Mouse (Mus musculus): Measurements from ENCODE around the gene Heatr5a. TPM values are rescaled to one million over a fixed set of nuclear protein-coding genes. Genes with fewer than 3 reads are reported as not detected.
A peak's percentile ranks its signal among the peaks of the same experiment; 100 is the strongest.

Gene Heatr5a
- polyA plus RNA-seq, 1 experiment from 2014 or later, result 12.8 TPM

DNA sequence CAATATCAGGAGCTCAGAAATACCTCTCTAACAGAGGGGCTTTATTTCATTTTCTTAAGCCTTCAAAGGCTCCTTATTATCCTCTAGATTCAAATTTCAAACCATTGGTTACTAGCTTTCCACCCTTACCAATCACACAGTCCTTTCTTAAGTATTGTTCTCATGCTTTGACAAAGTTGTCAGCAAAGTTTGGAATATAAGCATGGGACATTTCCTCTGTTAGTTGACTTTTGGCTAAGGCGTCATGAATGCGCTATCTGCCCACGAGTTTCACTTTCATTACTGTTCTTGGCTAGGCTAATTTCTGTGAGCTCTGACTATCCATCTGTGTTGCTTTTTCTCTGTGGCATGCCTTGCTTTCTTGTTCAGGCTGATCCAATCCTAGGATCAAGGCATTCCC lies 31.6 kb upstream of the Heatr5a start:
- Histone ChIP-seq H3K4me1 (ENCODE audit: control insufficient read depth, insufficient read depth, low read length) (peaks cover 3% of the 10 kb centered on the region; the same call in 1 of the 2 replicates), H3K4me2 (ENCODE audit: low read depth, low read length) (no peak overlapping the region), H3K9ac (ENCODE audit: low read length) (no peak overlapping the region), H3K36me3 (ENCODE audit: control insufficient read depth, insufficient read depth, low read length) (no peaks in the 10 kb centered on the region), H3K27ac (ENCODE audit: low read length) (no peak overlapping the region), H3K9me3 (replicated peaks; ENCODE audit: control insufficient read depth, low read length) (no peaks in the 10 kb centered on the region), H3K27me3 (ENCODE audit: control insufficient read depth, insufficient read depth, low read length) (no peaks in the 10 kb centered on the region), H3K4me3 (replicated peaks; ENCODE audit: low read length) (no peak overlapping the region)
- WGBS, result 91% methylated on average over 3 of the region's 3 CpGs
- ATAC-seq (ENCODE audit: insufficient read depth, low FRiP score), result no peak

DNA sequence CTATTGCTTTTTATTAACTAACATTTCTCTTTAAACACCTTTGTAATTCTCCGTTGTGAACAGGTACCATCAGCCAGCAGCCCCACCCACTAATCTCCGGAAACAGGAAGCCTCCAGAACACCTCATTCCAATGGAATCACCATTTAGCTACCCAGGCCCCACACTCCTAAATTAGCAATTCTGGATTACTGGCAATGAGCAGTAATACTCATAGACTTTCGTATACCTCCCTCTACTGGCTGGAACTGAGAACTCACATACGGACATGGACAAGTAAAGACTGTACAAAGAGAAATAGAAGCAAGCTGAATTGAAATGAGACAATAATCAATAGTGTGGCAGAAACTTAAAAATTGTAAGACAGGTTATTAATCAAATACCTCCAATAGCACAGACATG lies 30.4 kb upstream of the Heatr5a start:
- H3K36me3 ChIP-seq (ENCODE audit: control insufficient read depth, insufficient read depth, low read length), result no peaks in the 10 kb centered on the region; the same call in 1 of the 2 replicates
- peak; percentile 20; the same call in 1 of the 2 replicates for ATAC-seq (ENCODE audit: insufficient read depth, low FRiP score)
- no peak overlapping the region for H3K4me3 ChIP-seq (replicated peaks; ENCODE audit: low read length)
- no peaks in the 10 kb centered on the region for H3K9me3 ChIP-seq (replicated peaks; ENCODE audit: control insufficient read depth, low read length)
- H3K4me1 ChIP-seq (ENCODE audit: control insufficient read depth, insufficient read depth, low read length), result peaks cover 3% of the 10 kb centered on the region; the same call in 1 of the 2 replicates
- 24% methylated on average over 4 of the region's 4 CpGs for WGBS
- H3K27ac ChIP-seq (ENCODE audit: low read length), result no peak overlapping the region
- H3K4me2 ChIP-seq (ENCODE audit: low read depth, low read length), result no peak overlapping the region
- no peak overlapping the region for H3K9ac ChIP-seq (ENCODE audit: low read length)
- no peaks in the 10 kb centered on the region for H3K27me3 ChIP-seq (ENCODE audit: control insufficient read depth, insufficient read depth, low read length)

DNA sequence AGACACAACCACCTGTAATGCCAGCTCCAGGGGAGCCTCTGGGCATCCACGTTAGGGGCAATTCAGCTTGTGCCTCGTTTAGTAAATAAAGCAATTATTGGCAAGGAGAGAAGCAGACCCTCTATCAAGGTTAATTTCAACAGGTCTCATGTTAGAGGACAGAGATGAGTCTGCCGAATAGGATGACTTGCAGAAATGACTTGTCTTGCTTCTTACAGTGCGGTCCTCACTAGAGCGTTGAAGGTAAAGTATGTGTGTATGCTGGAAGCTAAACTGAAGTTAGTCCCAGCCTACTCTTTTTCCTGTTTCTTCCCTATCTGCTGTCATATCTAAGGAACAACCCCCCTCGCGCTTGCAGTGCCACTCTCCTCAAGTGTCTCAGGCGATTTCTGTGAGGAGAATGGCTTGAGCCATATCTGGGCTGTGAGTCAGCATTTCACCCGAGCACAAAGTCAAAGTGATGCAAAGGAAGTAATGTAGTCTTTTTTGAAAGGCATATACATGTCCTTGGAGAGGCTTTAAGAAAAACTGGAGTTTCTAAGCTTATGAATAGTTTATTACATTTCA lies 27.3 kb upstream of the Heatr5a start:
- WGBS, result 84% methylated on average over 9 of the region's 9 CpGs
- no peak for ATAC-seq (ENCODE audit: insufficient read depth, low FRiP score)
- no peak overlapping the region for H3K27ac ChIP-seq (ENCODE audit: low read length)
- no peaks in the 10 kb centered on the region for H3K27me3 ChIP-seq (ENCODE audit: control insufficient read depth, insufficient read depth, low read length)
- no peak overlapping the region for H3K9ac ChIP-seq (ENCODE audit: low read length)
- no peaks in the 10 kb centered on the region for H3K9me3 ChIP-seq (replicated peaks; ENCODE audit: control insufficient read depth, low read length)
- H3K4me2 ChIP-seq (ENCODE audit: low read depth, low read length), result no peak overlapping the region
- H3K4me1 ChIP-seq (ENCODE audit: control insufficient read depth, insufficient read depth, low read length), result no peaks in the 10 kb centered on the region
- no peak overlapping the region for H3K4me3 ChIP-seq (replicated peaks; ENCODE audit: low read length)
- H3K36me3 ChIP-seq (ENCODE audit: control insufficient read depth, insufficient read depth, low read length), result no peaks in the 10 kb centered on the region; the same call in 1 of the 2 replicates

DNA sequence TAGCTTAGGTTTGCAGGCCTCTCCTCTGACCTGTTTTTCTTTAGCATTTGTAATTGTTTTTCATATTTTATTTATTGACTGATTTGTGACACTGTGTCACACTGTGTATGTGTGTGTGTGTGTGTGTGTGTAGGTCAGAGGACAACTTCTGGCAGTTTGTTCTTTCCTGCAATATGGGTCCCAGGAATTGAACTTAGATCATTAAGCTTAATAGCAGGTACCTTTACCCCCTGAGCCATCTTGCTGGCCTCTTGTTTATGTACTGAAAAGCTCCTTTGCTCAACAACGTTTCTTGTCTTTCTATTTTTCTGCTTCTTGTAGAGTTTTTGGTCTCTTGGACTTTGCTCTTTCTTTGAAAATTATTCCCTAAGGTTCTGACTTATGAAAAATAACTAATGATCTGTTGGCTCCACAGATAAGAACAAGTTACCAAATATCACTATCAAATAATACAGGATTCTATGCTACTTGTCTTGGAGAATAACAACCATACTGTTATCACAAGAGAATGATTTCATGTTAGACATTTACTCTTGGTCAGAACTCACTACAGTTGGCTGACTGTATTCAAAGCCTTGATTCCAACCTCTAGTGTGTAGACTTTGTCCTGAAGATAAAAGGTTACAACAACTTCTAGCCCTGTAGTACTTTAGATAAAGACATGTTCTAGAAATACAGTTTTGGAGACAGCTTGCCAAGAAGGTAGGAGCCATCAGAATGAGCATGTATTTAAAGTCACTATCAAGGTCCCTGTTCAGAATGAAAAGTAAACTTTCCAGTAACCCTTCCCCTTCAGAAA lies 24.8 kb upstream of the Heatr5a start:
- Histone ChIP-seq H3K36me3 (ENCODE audit: control insufficient read depth, insufficient read depth, low read length) (no peaks in the 10 kb centered on the region; the same call in 1 of the 2 replicates), H3K4me2 (ENCODE audit: low read depth, low read length) (no peak overlapping the region)
- 83% methylated on average over 1 of the region's 1 CpGs for WGBS

DNA sequence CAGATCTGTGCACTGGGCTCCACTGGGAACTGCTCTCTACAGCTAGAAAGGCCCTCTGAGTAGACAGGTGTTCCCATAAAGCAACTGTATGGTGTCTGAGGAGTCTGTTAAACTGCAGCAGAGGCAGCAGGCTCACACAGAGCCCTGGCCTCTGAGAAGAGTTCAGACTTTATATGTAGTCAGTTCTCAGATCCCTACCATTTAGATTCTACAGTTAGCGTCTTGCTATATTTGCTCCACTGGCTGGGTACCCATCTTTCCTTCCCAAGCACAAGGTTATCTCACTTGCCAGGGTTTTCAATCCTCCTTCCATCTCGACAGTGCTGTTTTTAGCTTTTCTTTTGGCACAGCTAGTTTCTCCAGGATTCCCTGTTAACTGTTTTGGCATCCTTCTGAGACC lies 19.5 kb upstream of the Heatr5a start:
- H3K9me3 ChIP-seq (replicated peaks; ENCODE audit: control insufficient read depth, low read length), result no peaks in the 10 kb centered on the region
- no peaks in the 10 kb centered on the region for H3K27me3 ChIP-seq (ENCODE audit: control insufficient read depth, insufficient read depth, low read length)
- 75% methylated on average over 2 of the region's 2 CpGs for WGBS
- no peak overlapping the region for H3K27ac ChIP-seq (ENCODE audit: low read length)
- no peak overlapping the region for H3K9ac ChIP-seq (ENCODE audit: low read length)
- H3K4me3 ChIP-seq (replicated peaks; ENCODE audit: low read length), result no peak overlapping the region
- no peaks in the 10 kb centered on the region for H3K4me1 ChIP-seq (ENCODE audit: control insufficient read depth, insufficient read depth, low read length)
- H3K4me2 ChIP-seq (ENCODE audit: low read depth, low read length), result no peak overlapping the region
- H3K36me3 ChIP-seq (ENCODE audit: control insufficient read depth, insufficient read depth, low read length), result no peaks in the 10 kb centered on the region
- ATAC-seq (ENCODE audit: insufficient read depth, low FRiP score), result no peak

More for the DNA sequence above, 24.8 kb upstream of the Heatr5a start:
- ATAC-seq (ENCODE audit: insufficient read depth, low FRiP score), result no peak
- H3K9ac ChIP-seq (ENCODE audit: low read length), result no peak overlapping the region
- no peaks in the 10 kb centered on the region for H3K27me3 ChIP-seq (ENCODE audit: control insufficient read depth, insufficient read depth, low read length)
- no peaks in the 10 kb centered on the region for H3K4me1 ChIP-seq (ENCODE audit: control insufficient read depth, insufficient read depth, low read length)
- H3K27ac ChIP-seq (ENCODE audit: low read length), result no peak overlapping the region
- no peak overlapping the region for H3K4me3 ChIP-seq (replicated peaks; ENCODE audit: low read length)
- no peaks in the 10 kb centered on the region for H3K9me3 ChIP-seq (replicated peaks; ENCODE audit: control insufficient read depth, low read length)

DNA sequence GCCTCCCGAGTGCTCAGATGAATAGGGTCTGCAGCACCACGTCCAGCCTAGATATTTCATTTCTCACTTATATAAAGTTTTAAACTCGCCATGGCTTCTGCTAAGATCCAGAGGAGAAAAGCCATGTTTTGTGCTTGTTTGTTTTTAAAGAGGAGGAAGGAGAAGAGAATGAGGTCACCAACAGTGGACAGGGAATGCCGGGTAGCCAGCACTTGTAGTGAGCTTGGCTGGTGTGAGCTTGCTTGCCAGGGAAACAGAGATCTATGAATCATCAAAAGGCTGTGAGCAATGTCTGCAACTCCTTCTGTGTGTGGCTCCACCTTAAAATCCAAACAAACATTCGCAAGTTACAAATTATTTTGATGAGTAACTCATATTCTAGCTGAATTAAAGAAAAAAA lies 17.4 kb upstream of the Heatr5a start:
- H3K9ac ChIP-seq (ENCODE audit: low read length), result no peak overlapping the region
- H3K36me3 ChIP-seq (ENCODE audit: control insufficient read depth, insufficient read depth, low read length), result no peaks in the 10 kb centered on the region
- no peaks in the 10 kb centered on the region for H3K4me1 ChIP-seq (ENCODE audit: control insufficient read depth, insufficient read depth, low read length)
- no peak overlapping the region for H3K4me3 ChIP-seq (replicated peaks; ENCODE audit: low read length)
- no peaks in the 10 kb centered on the region for H3K9me3 ChIP-seq (replicated peaks; ENCODE audit: control insufficient read depth, low read length)
- ATAC-seq (ENCODE audit: insufficient read depth, low FRiP score), result no peak
- no peak overlapping the region for H3K27ac ChIP-seq (ENCODE audit: low read length)
- no peak overlapping the region for H3K4me2 ChIP-seq (ENCODE audit: low read depth, low read length)
- H3K27me3 ChIP-seq (ENCODE audit: control insufficient read depth, insufficient read depth, low read length), result no peaks in the 10 kb centered on the region
- 84% methylated on average over 5 of the region's 5 CpGs for WGBS

DNA sequence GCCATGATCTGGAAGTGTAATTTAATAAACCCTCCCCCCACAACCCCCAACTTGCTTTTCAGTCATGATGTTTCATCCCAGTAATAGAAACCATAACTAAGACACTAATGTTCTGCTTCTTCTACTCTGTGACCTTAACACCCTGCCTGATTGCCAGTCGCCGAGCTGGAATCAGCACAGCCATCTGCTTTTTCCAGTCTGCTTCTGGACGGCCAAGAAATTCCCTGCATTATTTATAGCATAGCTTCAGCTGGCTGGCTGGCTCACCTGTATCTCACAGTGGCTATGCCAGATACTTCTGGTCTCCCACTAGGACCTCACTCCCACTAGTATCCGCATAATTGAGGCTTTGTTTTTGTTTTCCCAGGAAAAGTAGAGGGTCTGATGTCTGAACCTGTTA lies 14.7 kb upstream of the Heatr5a start:
- ATAC-seq (ENCODE audit: insufficient read depth, low FRiP score), result no peak
- Histone ChIP-seq H3K36me3 (ENCODE audit: control insufficient read depth, insufficient read depth, low read length) (no peaks in the 10 kb centered on the region), H3K4me2 (ENCODE audit: low read depth, low read length) (no peak overlapping the region), H3K9ac (ENCODE audit: low read length) (no peak overlapping the region), H3K27ac (ENCODE audit: low read length) (no peak overlapping the region), H3K4me3 (replicated peaks; ENCODE audit: low read length) (no peak overlapping the region), H3K4me1 (ENCODE audit: control insufficient read depth, insufficient read depth, low read length) (no peaks in the 10 kb centered on the region), H3K27me3 (ENCODE audit: control insufficient read depth, insufficient read depth, low read length) (no peaks in the 10 kb centered on the region), H3K9me3 (replicated peaks; ENCODE audit: control insufficient read depth, low read length) (no peaks in the 10 kb centered on the region)
- WGBS, result 66% methylated on average over 4 of the region's 4 CpGs

DNA sequence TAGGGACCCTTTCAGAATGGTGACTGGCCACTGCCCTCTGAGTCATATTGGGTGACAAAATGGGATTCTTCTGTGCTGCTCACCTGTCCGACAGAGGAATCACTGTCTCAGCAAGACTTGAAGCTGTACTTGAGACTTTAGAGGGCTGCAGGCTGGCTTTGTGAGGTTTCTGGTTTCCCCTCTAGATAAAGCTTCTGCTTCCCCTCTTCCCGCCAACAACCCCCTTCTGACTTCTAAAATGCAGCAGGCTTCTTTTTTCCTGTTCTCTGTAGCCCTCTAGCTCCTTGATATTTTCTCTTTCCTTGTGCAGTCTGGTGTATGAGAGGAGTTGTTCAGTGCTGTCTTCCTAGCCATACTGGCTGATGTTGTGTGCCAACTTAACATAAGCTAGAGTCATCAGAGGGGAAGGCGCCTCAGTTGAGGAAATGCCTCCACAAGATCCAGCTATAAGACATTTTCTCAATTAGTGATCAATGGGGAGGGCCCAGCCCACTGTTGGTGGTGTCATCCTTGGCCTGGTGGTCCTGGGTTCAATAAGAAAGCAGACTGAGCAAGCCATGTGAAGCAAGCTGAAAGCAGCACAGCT lies 14.1 kb upstream of the Heatr5a start:
- H3K27me3 ChIP-seq (ENCODE audit: control insufficient read depth, insufficient read depth, low read length), result no peaks in the 10 kb centered on the region
- no peaks in the 10 kb centered on the region for H3K9me3 ChIP-seq (replicated peaks; ENCODE audit: control insufficient read depth, low read length)
- H3K4me3 ChIP-seq (replicated peaks; ENCODE audit: low read length), result no peak overlapping the region
- WGBS, result 82% methylated on average over 3 of the region's 3 CpGs
- H3K9ac ChIP-seq (ENCODE audit: low read length), result no peak overlapping the region
- H3K4me1 ChIP-seq (ENCODE audit: control insufficient read depth, insufficient read depth, low read length), result no peaks in the 10 kb centered on the region
- H3K27ac ChIP-seq (ENCODE audit: low read length), result no peak overlapping the region
- H3K36me3 ChIP-seq (ENCODE audit: control insufficient read depth, insufficient read depth, low read length), result no peaks in the 10 kb centered on the region
- no peak for ATAC-seq (ENCODE audit: insufficient read depth, low FRiP score)
- no peak overlapping the region for H3K4me2 ChIP-seq (ENCODE audit: low read depth, low read length)

DNA sequence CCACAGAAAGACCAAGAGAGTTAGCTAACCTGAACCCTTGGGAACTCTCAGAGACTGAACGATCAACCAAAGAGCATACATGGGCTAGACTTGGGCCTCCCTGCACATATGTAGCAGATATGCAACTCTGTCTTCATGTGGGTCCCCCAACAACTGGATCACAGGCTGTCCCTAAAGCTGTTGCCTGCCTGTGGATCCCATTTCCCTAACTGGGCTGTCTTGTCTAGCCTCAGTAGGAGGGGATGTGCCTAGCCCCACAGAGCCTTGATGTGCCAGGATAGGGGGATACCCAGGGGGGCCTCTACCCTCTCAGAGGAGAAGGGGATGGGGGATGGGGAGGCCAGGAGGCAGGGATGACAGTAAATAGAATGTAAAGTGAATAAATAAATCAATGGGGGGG lies 12.5 kb upstream of the Heatr5a start:
- Histone ChIP-seq H3K27ac (ENCODE audit: low read length) (no peak overlapping the region), H3K36me3 (ENCODE audit: control insufficient read depth, insufficient read depth, low read length) (no peaks in the 10 kb centered on the region)

More for the DNA sequence above, 12.5 kb upstream of the Heatr5a start:
- Histone ChIP-seq H3K4me2 (ENCODE audit: low read depth, low read length) (no peak overlapping the region), H3K4me3 (replicated peaks; ENCODE audit: low read length) (no peak overlapping the region), H3K9ac (ENCODE audit: low read length) (no peak overlapping the region), H3K27me3 (ENCODE audit: control insufficient read depth, insufficient read depth, low read length) (no peaks in the 10 kb centered on the region), H3K4me1 (ENCODE audit: control insufficient read depth, insufficient read depth, low read length) (no peaks in the 10 kb centered on the region), H3K9me3 (replicated peaks; ENCODE audit: control insufficient read depth, low read length) (no peaks in the 10 kb centered on the region)
- 88% methylated on average over 1 of the region's 1 CpGs for WGBS
- ATAC-seq (ENCODE audit: insufficient read depth, low FRiP score), result no peak
